Mouse (Mus musculus): ENCODE measurements around the gene Gas2l1. TPM values are rescaled to one million over a fixed set of nuclear protein-coding genes. Genes with fewer than 3 reads are reported as not detected.

Gas2l1 gene
- polyA plus RNA-seq (2012; rRNA removed) = 31.6 and 35.2 TPM in 2 replicates

DNA sequence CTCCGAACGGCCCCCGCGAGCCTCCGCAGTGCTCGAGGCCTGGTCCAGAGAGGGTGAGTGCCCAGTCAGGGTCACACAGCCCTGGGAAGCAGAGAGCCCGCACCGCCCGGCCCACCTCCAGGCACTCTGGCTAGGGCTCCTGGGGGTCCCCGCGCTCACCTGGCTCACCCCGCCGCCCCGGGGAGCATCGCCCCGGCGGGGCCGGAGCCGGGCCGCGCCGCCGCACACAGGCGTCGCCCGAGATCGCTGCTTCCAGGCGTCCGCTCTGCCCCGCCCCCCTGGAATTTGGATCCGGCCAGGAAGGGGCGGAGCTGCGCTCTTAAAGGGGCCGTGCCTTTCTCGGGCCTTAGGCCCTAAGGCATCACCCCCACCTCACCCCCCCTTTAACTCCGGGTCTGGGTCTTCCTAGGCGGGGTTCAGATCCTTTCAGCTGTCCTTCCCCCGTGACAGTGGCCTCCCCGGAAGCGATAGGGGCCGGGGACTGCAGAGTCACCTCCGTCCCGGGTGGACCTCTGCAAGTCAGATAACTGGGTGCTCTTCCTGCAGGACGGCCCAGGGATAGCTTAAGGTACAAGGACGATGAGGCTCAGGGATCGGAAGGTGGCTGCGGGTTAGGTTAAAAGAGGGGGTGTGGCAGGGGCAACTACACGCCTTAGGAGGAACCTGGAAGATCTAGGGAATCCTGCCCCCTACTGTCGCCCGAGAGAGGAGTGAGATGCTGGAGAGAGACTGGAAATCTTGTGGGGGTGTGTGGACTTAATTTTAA lies at the start of gene Gas2l1:
TSS of gene Gas2l1 (minus strand) at position 272 of the 766 bp plus-strand sequence.

DNA sequence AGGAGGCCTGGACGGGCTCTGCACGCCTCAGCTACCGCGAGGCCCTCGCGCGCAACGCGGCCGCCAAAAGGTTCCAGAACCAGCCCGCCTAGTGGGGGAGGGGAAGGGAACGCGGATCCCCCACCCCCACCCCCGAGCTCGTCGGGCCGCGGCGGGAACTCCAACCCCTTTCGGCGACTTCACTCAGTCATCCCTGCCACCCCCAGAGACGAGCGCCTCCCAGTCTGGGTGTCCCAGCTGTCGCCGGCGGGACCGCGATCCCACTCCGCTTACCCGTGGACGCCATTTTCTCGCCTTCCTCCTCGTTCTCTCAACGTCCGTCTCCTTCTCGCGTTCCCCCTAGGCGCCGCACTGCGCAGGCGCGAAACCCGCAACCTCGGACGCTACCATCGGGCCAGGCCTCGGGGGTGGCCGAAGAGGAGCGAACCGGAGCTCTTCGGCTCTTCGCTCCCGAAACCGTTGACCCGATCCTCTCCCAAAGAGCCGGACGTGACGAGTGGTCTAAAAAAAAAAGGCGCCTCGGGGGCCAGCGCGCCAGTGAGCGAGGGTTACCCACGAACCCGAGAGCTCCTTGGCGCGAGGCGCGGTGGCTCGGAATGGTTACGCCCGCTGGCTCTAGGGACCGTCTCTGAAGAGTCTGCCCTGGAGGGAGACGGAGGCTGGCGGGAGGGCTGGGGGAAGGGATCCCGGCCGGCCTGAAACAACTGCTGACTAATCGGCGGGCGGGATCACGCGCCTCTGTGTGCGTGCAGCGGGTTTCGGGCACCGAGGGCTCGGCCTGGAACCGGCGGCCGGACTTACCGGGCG lies 33.8 kb upstream of the Gas2l1 start, which contains the start of the genes Rhbdd3 and Ewsr1:
TSS of gene Rhbdd3 (plus strand) at position 191 of the 807 bp plus-strand sequence.
TSS of gene Ewsr1 (minus strand) at position 531 of the 807 bp plus-strand sequence.

DNA sequence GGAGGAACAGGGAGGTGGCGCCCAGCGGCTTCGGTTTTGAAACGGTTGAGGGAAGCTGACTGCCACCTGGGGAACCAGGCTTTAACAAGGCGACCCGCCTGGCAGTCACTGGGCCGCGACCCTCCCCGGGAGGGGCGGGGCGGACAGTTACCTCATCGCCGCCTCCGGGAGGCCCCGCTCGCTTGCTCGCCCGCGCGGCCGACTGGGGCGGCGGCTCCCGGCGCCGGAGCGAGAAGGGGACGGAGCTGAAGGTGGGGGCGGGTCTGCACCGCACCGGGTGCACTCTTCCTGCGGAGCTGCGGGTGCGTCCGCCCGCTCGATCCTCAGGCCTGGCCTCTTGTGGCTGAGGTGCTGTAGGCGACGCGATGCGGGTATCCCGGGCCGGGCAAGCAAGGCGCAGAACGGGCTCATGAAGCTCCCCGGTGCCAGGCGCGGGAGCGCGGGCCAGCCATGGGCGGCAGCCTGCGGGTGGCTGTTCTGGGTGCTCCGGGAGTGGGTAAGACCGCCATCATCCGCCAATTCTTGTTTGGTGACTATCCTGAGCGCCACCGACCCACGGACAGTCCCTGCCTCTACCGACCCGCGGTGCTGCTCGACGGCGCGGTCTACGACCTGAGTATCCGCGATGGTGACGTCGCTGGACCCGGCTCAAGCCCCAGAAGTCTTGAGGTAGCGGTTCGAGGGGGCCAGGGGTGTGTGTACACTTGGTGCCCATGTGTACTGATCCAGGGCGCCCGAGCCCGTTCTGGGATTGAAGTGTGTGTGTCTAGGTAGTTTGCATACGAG lies 7.1 kb downstream of the Gas2l1 start, which contains the start of gene Rasl10a:
TSS of gene Rasl10a (plus strand) at position 273 of the 786 bp plus-strand sequence.

Other genes starting within 250 kb of the Gas2l1 start
- 82.1 and 82.3 TPM in 2 replicates for gene Nf2, start 215.8 kb downstream of the Gas2l1 start, polyA plus RNA-seq (2012; rRNA removed)
- 106 and 108 TPM in 2 replicates for gene Nipsnap1, start 191.4 kb downstream of the Gas2l1 start, polyA plus RNA-seq (2012; rRNA removed)
- gene Thoc5, start 170.0 kb downstream of the Gas2l1 start, polyA plus RNA-seq (2012; rRNA removed) = 80.4 and 81.4 TPM in 2 replicates
- gene Nefh, start 117.3 kb downstream of the Gas2l1 start, polyA plus RNA-seq (2012; rRNA removed) = 4.7 and 10.6 TPM in 2 replicates
- gene Ap1b1, start 78.5 kb downstream of the Gas2l1 start, polyA plus RNA-seq (2012; rRNA removed) = 103 and 105 TPM in 2 replicates
- 2.5 and 3.3 TPM in 2 replicates for gene Rasl10a, start 7.2 kb downstream of the Gas2l1 start, polyA plus RNA-seq (2012; rRNA removed)
- gene Rhbdd3, start 33.6 kb upstream of the Gas2l1 start, polyA plus RNA-seq (2012; rRNA removed) = 41.7 and 43.8 TPM in 2 replicates
- gene Ewsr1, start 33.9 kb upstream of the Gas2l1 start, polyA plus RNA-seq (2012; rRNA removed) = 380 and 383 TPM in 2 replicates
- gene Emid1, start 86.9 kb upstream of the Gas2l1 start, polyA plus RNA-seq (2012; rRNA removed) = 12.8 and 15.2 TPM in 2 replicates
- gene Kremen1, start 196.2 kb upstream of the Gas2l1 start, polyA plus RNA-seq (2012; rRNA removed) = 5.6 and 6.5 TPM in 2 replicates